Mouse (Mus musculus) limb, embryonic 14.5 days (tissue): ENCODE measurements around the gene Nucb1. TPM values are rescaled to one million over a fixed set of nuclear protein-coding genes. Genes with fewer than 3 reads are reported as not detected.
A peak's percentile ranks its signal among the peaks of the same experiment; 100 is the strongest.
"Not testable (repeated sequence)": the region's sequence is repeated elsewhere in the genome, so short reads cannot be mapped to it uniquely, and the experiment has no call there.

Experiments
- ATAC-seq: fragments of 200-750 bp; cut with Nextera tagmentation; 2 replicates; pipeline ENCODE4 v1.8.0; 2017; ENCODE audit warnings: low read depth, moderate number of reproducible peaks, moderate TSS enrichment; ENCODE audit not compliant: low FRiP score
- DNase-seq: peaks from one replicate; pipeline ENCODE4 v3.0.0-alpha.2; 2015; ENCODE audit warnings: low spot score
- H3K27ac ChIP-seq: fragments of 300-500 bp; sonication (generic); replicated peaks from 2 replicates; pipeline ENCODE4 v1.5.1; 2014; ENCODE audit warnings: low read depth, mild to moderate bottlenecking, low read length, moderate library complexity, mixed read lengths
- H3K27me3 ChIP-seq: fragments of 300-500 bp; sonication (generic); 2 replicates; pipeline ENCODE4 v1.6.1; 2014; ENCODE audit warnings: low read length, mixed read lengths; ENCODE audit not compliant: control insufficient read depth, insufficient read depth
- H3K36me3 ChIP-seq: fragments of 300-500 bp; sonication (generic); 2 replicates; pipeline ENCODE4 v1.6.1; 2014; ENCODE audit warnings: mild to moderate bottlenecking, low read length, moderate library complexity, mixed read lengths; ENCODE audit not compliant: control insufficient read depth, insufficient read depth
- H3K4me1 ChIP-seq: fragments of 300-500 bp; sonication (generic); 2 replicates; pipeline ENCODE4 v1.6.1; 2014; ENCODE audit warnings: antibody characterized with exemption, low read length, mixed read lengths; ENCODE audit not compliant: control insufficient read depth, insufficient read depth
- H3K4me2 ChIP-seq: fragments of 300-500 bp; sonication (generic); replicated peaks from 2 replicates; pipeline ENCODE4 v1.6.1; 2014; ENCODE audit warnings: low read depth, mild to moderate bottlenecking, low read length, moderate library complexity; ENCODE audit not compliant: severe bottlenecking
- H3K4me3 ChIP-seq: fragments of 300-500 bp; sonication (generic); replicated peaks from 2 replicates; pipeline ENCODE4 v1.5.1; 2014; ENCODE audit warnings: low read length
- H3K9ac ChIP-seq: fragments of 300-500 bp; sonication (generic); 2 replicates; pipeline ENCODE4 v1.6.1; 2014; ENCODE audit warnings: mild to moderate bottlenecking, low read depth, low read length, moderate library complexity; ENCODE audit not compliant: severe bottlenecking
- H3K9me3 ChIP-seq: fragments of 300-500 bp; sonication (generic); 2 replicates; pipeline ENCODE4 v1.6.1; 2016; ENCODE audit warnings: low read length; ENCODE audit not compliant: control insufficient read depth
- POLR2A ChIP-seq: fragments of 200-500 bp; IDR thresholded peaks from 2 replicates; pipeline ENCODE4 v1.8.0; 2012; ENCODE audit warnings: inconsistent platforms, mild to moderate bottlenecking, moderate library complexity, borderline replicate concordance; ENCODE audit not compliant: insufficient read depth, insufficient read length; ENCODE audit errors: extremely low read depth
- WGBS: fragments of 180-500 bp; shearing (Covaris S2); extraction: QIAGEN DNeasy Blood & Tissue Kit; methylation state at CpG from one replicate; pipeline ENCODE4 v1.1.7; 2014; 5-methylcytosine and 5-hydroxymethylcytosine counted together
- polyA plus RNA-seq, 2 experiments: library from polyadenylated mRNA; depleted of rRNA in 1 of 2; stranded (reverse) in 1 of 2; unstranded in 1 of 2; fragments of >200 nt; fragmentation: Nextera tagmentation in 1 of 2; extraction: Ambion mirVana in 1 of 2; gene quantifications; 2 replicates each; pipeline versions ENCODE4 v1.2.1 to v1.2.3; 2012 to 2014

Nucb1 gene
- polyA plus RNA-seq, 2 experiments: 239 to 299 TPM

- Histone ChIP-seq H3K4me1 (peaks cover 8% of the 10 kb centered on the region; the same call in 1 of the 2 replicates), H3K4me3 (no peak overlapping the region), H3K36me3 (no peaks in the 10 kb centered on the region), H3K27ac (no peak overlapping the region), H3K27me3 (no peaks in the 10 kb centered on the region), H3K9me3 (no peaks in the 10 kb centered on the region), H3K9ac (no peak overlapping the region), H3K4me2 (peak overlapping the region; percentile 29)
- no peak for DNase-seq
- TF ChIP-seq POLR2A: no peak
- ATAC-seq: no peak
- 70% methylated on average over 2 of the region's 2 CpGs for WGBS
These were observed 20.4 kb upstream of the Nucb1 start for GRCm38 (mm10) chr7:45530643-45531042.

- WGBS: 21% methylated on average over 6 of the region's 6 CpGs
- TF ChIP-seq POLR2A: no peak
- ATAC-seq (no peak), DNase-seq (no peak)
- H3K27ac ChIP-seq: no peak overlapping the region
- H3K9ac ChIP-seq: no peak overlapping the region
- 0 out of 2 replicates have a peak overlapping the region, but pooled peaks have one; percentile 7 for H3K4me2 ChIP-seq
- H3K36me3 ChIP-seq: peaks cover 3% of the 10 kb centered on the region; the same call in 1 of the 2 replicates
- H3K4me3 ChIP-seq: no peak overlapping the region
- no peaks in the 10 kb centered on the region for H3K27me3 ChIP-seq
- H3K9me3 ChIP-seq: no peaks in the 10 kb centered on the region
- peaks cover 17% of the 10 kb centered on the region; the same call in 1 of the 2 replicates for H3K4me1 ChIP-seq
These were observed 19.3 kb upstream of the Nucb1 start for GRCm38 (mm10) chr7:45529461-45529860.

- H3K9ac ChIP-seq, H3K4me2 ChIP-seq, ATAC-seq, H3K27ac ChIP-seq, H3K4me3 ChIP-seq, H3K9me3 ChIP-seq, DNase-seq, H3K27me3 ChIP-seq: not testable (repeated sequence)
- Histone ChIP-seq H3K4me1 (peaks cover 21% of the 10 kb centered on the region), H3K36me3 (peaks cover 15% of the 10 kb centered on the region)
- 88% methylated on average over 6 of the region's 6 CpGs for WGBS
These were observed 17.0 kb upstream of the Nucb1 start for GRCm38 (mm10) chr7:45527169-45527568.

- H3K27ac ChIP-seq: peak overlapping the region; percentile 95
- H3K27me3 ChIP-seq: no peaks in the 10 kb centered on the region
- TF ChIP-seq POLR2A: no peak
- H3K9ac ChIP-seq: peak overlapping the region; percentile 91
- 25% methylated on average over 7 of the region's 7 CpGs for WGBS
- H3K4me1 ChIP-seq: peaks cover 21% of the 10 kb centered on the region
- H3K36me3 ChIP-seq: peaks cover 15% of the 10 kb centered on the region
- peak overlapping the region; percentile 79 for H3K4me2 ChIP-seq
- H3K9me3 ChIP-seq: no peaks in the 10 kb centered on the region
- peak overlapping the region; percentile 82 for H3K4me3 ChIP-seq
- no peak for ATAC-seq
- DNase-seq: no peak
These were observed 16.4 kb upstream of the Nucb1 start for GRCm38 (mm10) chr7:45526474-45527120.

GRCm38 (mm10) chr7:45525809-45526473 is 15.7 kb upstream of the Nucb1 start, which contains the start of the genes Ppp1r15a and Plekha4:
Ppp1r15a (minus strand) TSS chr7:45526268.
Plekha4 (plus strand) TSS chr7:45526330.
- Histone ChIP-seq H3K27me3 (no peaks in the 10 kb centered on the region), H3K36me3 (peaks cover 15% of the 10 kb centered on the region), H3K27ac (peak within 1 kb of the TSS; percentile 95), H3K4me1 (peaks cover 21% of the 10 kb centered on the region), H3K9me3 (no peaks in the 10 kb centered on the region), H3K9ac (peak within 1 kb of the TSS; percentile 91), H3K4me2 (peak within 1 kb of the TSS; percentile 79), H3K4me3 (peak within 1 kb of the TSS; percentile 82)
- DNase-seq (peak; percentile 91), ATAC-seq (peak; percentile 91)
- peak; percentile 87; the same call in 1 of the 2 replicates for TF ChIP-seq POLR2A
- WGBS: under 1% methylated on average over 54 of the region's 54 CpGs
